Mouse (Mus musculus): ENCODE measurements around the gene Ercc4.

DNA sequence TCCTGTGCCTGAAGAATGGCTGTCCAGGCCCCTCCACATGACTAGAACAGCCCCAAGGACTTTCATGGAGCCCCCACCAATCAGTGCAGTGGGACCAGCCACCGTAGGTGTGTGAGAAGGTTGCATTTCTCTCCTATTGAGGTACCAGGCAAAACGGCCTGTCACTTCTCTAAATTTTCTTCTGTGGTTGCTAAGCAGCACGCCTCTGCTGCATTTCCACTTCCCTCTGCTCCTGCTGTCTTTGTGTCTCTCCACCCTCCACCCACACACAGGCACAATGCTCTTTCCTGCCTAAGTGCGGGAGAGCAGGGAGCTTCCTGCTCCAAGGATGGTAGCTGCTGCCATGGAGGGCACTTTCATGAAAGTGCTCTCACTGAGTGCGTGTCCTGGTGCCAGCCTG is 87.8 kb downstream of the Ercc4 start:
- TF ChIP-seq GATA1 (IDR thresholded peaks at IDR 0.05; ENCODE audit: low read length) (no peak), TAL1 (IDR thresholded peaks at IDR 0.05; ENCODE audit: low read length) (no peak)
